Mouse (Mus musculus) brain, embryonic 14.5 days (tissue): ENCODE data around the gene Mtrex.

ENCODE experiments used
- CTCF ChIP-seq: fragments of 200-500 bp; IDR thresholded peaks from 2 replicates; pipeline ENCODE4 v1.5.1; 2012; ENCODE audit warnings: inconsistent platforms, mild to moderate bottlenecking, moderate library complexity, borderline replicate concordance; ENCODE audit not compliant: insufficient read depth, insufficient read length; ENCODE audit errors: extremely low read depth
- POLR2A ChIP-seq: fragments of 200-500 bp; IDR thresholded peaks from 2 replicates; pipeline ENCODE4 v1.6.1; 2012; ENCODE audit warnings: mild to moderate bottlenecking, inconsistent platforms, borderline replicate concordance; ENCODE audit not compliant: poor library complexity, insufficient read depth, insufficient read length, severe bottlenecking; ENCODE audit errors: extremely low read depth

- no peak for TF ChIP-seq CTCF
- TF ChIP-seq POLR2A: no peak
Observed at GRCm38 (mm10) chr13:112823236-112823910, 103.8 kb downstream of the Mtrex start.
